Mouse (Mus musculus) embryonic fibroblast, embryonic 13.5 days (primary cell): ENCODE results near the gene Lpar2.
A peak's percentile ranks its signal among the peaks of the same experiment; 100 is the strongest.

Experiments used
- CTCF ChIP-seq: IDR thresholded peaks from 2 replicates; pipeline ENCODE4 v1.5.1; 2011; ENCODE audit warnings: mild to moderate bottlenecking, control low read depth, low read length, moderate library complexity, borderline replicate concordance; ENCODE audit not compliant: insufficient read depth
- POLR2A ChIP-seq: IDR thresholded peaks from 2 replicates; pipeline ENCODE4 v1.6.1; 2011; ENCODE audit warnings: low read depth, mild to moderate bottlenecking, control low read depth, low read length, moderate library complexity

DNA sequence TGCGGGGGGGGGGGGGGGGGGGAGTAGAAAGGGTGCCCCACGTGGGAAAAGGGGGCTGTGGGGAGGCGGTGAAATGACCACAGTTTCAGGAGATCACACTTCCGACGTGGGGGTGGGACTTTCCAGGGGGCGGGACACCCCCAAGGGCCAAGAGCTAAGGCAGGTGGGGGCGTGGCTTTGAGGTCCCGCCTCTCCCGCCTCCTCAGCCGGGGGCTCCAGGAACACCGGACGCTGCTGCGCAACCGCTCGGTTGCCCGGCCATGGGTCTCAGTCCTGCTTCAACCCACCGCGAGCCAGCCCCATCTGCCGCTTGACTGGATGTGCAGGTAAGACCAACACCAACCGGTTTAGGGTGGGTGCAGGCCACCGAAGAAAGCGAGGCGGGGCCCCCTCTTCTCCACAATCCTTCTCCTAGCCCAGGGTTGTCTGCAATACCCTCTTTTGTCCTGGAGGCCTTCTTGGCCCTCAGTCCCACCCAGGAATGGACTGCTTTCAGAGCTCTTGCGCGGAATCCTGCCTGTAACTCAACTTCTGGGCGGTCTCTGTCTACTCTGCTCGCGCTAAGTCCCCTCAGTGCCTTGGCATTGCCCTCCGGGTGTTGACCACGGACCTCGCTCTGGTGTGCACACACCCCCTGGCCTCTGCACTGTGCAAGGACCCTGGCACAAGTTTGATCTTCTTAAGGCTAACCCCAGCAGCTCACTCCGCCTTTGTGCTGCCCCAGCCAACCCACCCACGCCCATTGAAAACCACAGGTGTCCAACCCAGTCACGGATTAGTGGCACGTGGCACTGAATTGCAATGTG, at the start of gene Lpar2:
- TF ChIP-seq POLR2A (peak; percentile 67), CTCF (no peak)
